Comparison of ENCODE assay signal across 9 mouse cellular contexts in the genomic region with DNA sequence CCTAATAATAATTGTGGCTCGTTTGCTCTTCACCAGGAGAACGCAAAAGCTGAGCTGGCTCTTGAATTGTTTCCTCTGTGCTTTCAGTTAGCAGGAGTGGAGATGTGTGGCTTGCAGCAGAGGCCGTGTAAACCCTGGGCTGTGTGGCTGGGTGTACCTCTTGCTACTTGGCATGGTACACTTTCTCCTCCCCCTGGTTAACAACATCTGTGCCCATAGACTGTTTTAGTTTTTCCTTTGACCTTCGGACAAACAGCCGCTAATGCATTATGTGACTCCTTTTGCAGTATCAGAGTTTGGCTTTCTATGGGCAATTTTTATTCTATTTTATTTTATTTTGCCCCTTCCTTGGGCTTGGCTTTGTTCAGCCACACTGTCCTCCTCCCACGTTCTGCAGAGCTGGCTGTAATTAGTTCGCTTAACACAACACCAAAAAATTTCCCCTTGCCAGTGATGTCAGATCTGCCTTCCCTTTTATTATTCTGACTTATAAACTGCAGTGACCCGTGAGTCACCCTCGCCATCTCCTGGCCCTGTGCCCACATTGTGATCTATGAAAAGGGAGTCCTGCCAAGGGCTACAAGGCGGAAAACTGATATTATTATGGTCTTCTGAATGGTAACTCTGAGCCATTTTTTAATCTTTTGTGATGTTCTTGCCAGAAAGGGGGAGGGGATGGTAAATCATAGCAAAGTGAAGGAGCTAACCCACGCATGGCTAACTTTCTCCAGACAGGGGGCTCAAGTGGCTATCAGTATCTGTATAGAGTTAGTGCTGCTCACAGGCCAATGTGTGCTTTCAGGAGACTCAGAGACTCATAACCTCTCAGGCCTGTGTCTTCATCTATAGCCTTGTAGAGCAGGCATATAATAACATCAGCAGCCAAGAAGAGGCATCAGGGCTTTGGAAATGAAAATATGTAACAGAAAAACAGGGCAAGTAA.
DNase-seq lines count a peak whose midpoint lies in the region; ATAC-seq lines count a peak whose summit lies in the region.
"Had no signal": no experiment of that assay in that cellular context is flagged by ENCODE, and none has a peak within 500 bp of the region (broad histone marks: within the 10 kb centered on the region; RNA-seq: fewer than 3 reads in every experiment).

No protein-coding gene starts in this region.

- H3K9ac ChIP-seq in forebrain, embryonic 12.5 days = no peak overlapping the region
- no peak overlapping the region for H3K9ac ChIP-seq in forebrain, embryonic 16.5 days (replicated peaks; ENCODE audit: low read depth, low read length)
- H3K9ac ChIP-seq in embryonic facial prominence, embryonic 15.5 days = no peak overlapping the region
- no peak overlapping the region for H3K9ac ChIP-seq in limb, embryonic 12.5 days (replicated peaks)

- no peak overlapping the region for H3K4me3 ChIP-seq in forebrain, embryonic 12.5 days (replicated peaks)
- H3K4me3 ChIP-seq in forebrain, embryonic 16.5 days (replicated peaks; ENCODE audit: low read length) = no peak overlapping the region
- no peak overlapping the region for H3K4me3 ChIP-seq in embryonic facial prominence, embryonic 15.5 days (replicated peaks)
- H3K4me3 ChIP-seq in hindbrain, embryonic 10.5 days = no peak overlapping the region
- H3K4me3 ChIP-seq in limb, embryonic 12.5 days (replicated peaks) = no peak overlapping the region
- H3K4me3 ChIP-seq: erythroblast, embryonic 14.5 days had no signal

- no peaks in the 10 kb centered on the region for H3K27me3 ChIP-seq in forebrain, embryonic 12.5 days
- H3K27me3 ChIP-seq in forebrain, embryonic 16.5 days (replicated peaks; ENCODE audit: control insufficient read depth, insufficient read depth, low read length) = no peaks in the 10 kb centered on the region
- no peaks in the 10 kb centered on the region for H3K27me3 ChIP-seq in embryonic facial prominence, embryonic 15.5 days
- H3K27me3 ChIP-seq in hindbrain, embryonic 10.5 days (ENCODE audit: insufficient read depth, poor library complexity, severe bottlenecking) = no peaks in the 10 kb centered on the region
- H3K27me3 ChIP-seq in limb, embryonic 12.5 days = no peaks in the 10 kb centered on the region

- no peaks in the 10 kb centered on the region for H3K36me3 ChIP-seq in forebrain, embryonic 12.5 days (replicated peaks)
- no peaks in the 10 kb centered on the region for H3K36me3 ChIP-seq in forebrain, embryonic 16.5 days (ENCODE audit: control insufficient read depth, insufficient read depth)
- H3K36me3 ChIP-seq in embryonic facial prominence, embryonic 15.5 days = no peaks in the 10 kb centered on the region
- H3K36me3 ChIP-seq in hindbrain, embryonic 10.5 days = no peaks in the 10 kb centered on the region
- no peaks in the 10 kb centered on the region for H3K36me3 ChIP-seq in limb, embryonic 12.5 days

- H3K9me3 ChIP-seq in forebrain, embryonic 12.5 days = no peaks in the 10 kb centered on the region
- H3K9me3 ChIP-seq in forebrain, embryonic 16.5 days (ENCODE audit: control insufficient read depth, low read length) = no peaks in the 10 kb centered on the region
- no peaks in the 10 kb centered on the region for H3K9me3 ChIP-seq in embryonic facial prominence, embryonic 15.5 days (replicated peaks)
- H3K9me3 ChIP-seq in hindbrain, embryonic 10.5 days = no peaks in the 10 kb centered on the region
- H3K9me3 ChIP-seq in limb, embryonic 12.5 days = no peaks in the 10 kb centered on the region

- H3K27ac ChIP-seq in forebrain, embryonic 12.5 days = peak overlapping the region; percentile 50; the same call in 1 of the 2 replicates
- H3K27ac ChIP-seq in forebrain, embryonic 16.5 days (ENCODE audit: low read length) = no peak overlapping the region
- peak overlapping the region; percentile 41 for H3K27ac ChIP-seq in embryonic facial prominence, embryonic 15.5 days (replicated peaks)
- peak overlapping the region; percentile 71 for H3K27ac ChIP-seq in hindbrain, embryonic 10.5 days
- H3K27ac ChIP-seq in limb, embryonic 12.5 days = peak overlapping the region; percentile 79

- no peak for DNase-seq in hindbrain, embryonic 10.5 days (ENCODE audit: low spot score)
- DNase-seq in neural tube, embryonic 10.5 days (ENCODE audit: extremely low spot score, low spot score) = peak; percentile 42
- no peak for DNase-seq in layer of hippocampus, adult 9-11 months
- DNase-seq in frontal cortex, postnatal 25 days (ENCODE audit: low spot score in 2 of 2) = no peak

- ATAC-seq in forebrain, embryonic 12.5 days (ENCODE audit: low FRiP score) = 0 out of 2 replicates have a peak, but pooled peaks have one; percentile 12
- ATAC-seq in forebrain, embryonic 16.5 days = no peak; the same call in 1 of the 2 replicates
- ATAC-seq in embryonic facial prominence, embryonic 15.5 days (ENCODE audit: insufficient number of reproducible peaks, low FRiP score, low TSS enrichment, low read depth) = no peak; the same call in 1 of the 2 replicates
- ATAC-seq in limb, embryonic 12.5 days (ENCODE audit: insufficient number of reproducible peaks, insufficient read depth, low FRiP score, low TSS enrichment, low read depth) = no peak

- H3K4me1 ChIP-seq in forebrain, embryonic 12.5 days = peaks cover 31% of the 10 kb centered on the region
- H3K4me1 ChIP-seq in forebrain, embryonic 16.5 days (replicated peaks; ENCODE audit: control insufficient read depth, insufficient read depth, low read length) = peaks cover 11% of the 10 kb centered on the region
- peaks cover 54% of the 10 kb centered on the region for H3K4me1 ChIP-seq in embryonic facial prominence, embryonic 15.5 days
- peaks cover 52% of the 10 kb centered on the region for H3K4me1 ChIP-seq in hindbrain, embryonic 10.5 days (replicated peaks)
- H3K4me1 ChIP-seq in limb, embryonic 12.5 days (replicated peaks) = peaks cover 81% of the 10 kb centered on the region

- 27% methylated on average over 11 of the region's 11 CpGs for WGBS in forebrain, embryonic 12.5 days
- WGBS in forebrain, embryonic 16.5 days = 18% methylated on average over 11 of the region's 11 CpGs
- WGBS in embryonic facial prominence, embryonic 15.5 days = 34% methylated on average over 11 of the region's 11 CpGs
- 46% methylated on average over 11 of the region's 11 CpGs for WGBS in hindbrain, embryonic 10.5 days
- 49% methylated on average over 11 of the region's 11 CpGs for WGBS in limb, embryonic 12.5 days

- no peak overlapping the region for H3K4me2 ChIP-seq in forebrain, embryonic 12.5 days
- H3K4me2 ChIP-seq in forebrain, embryonic 16.5 days (ENCODE audit: low read length) = no peak overlapping the region
- H3K4me2 ChIP-seq in embryonic facial prominence, embryonic 15.5 days (replicated peaks) = no peak overlapping the region
- no peak overlapping the region for H3K4me2 ChIP-seq in limb, embryonic 12.5 days
